Mouse (Mus musculus) T-helper 17 cell (primary cell): Measurements from ENCODE around the gene Pin1.

Source experiments
- in situ Hi-C, 2 experiments: fragments of 300-600 bp; cut with MboI, MseI; formaldehyde crosslinking; loops; 1 replicate in 1 of 2; 2 replicates in 1 of 2; pipeline ENCODE4 v1.15.1; 2025; ENCODE audit warnings: high pct_unique_total_duplicates in 2 of 2

Gene Pin1

GRCm38 (mm10) chr9:20651602-20652259 is at the start of gene Pin1:
Gene Pin1, plus strand, starts transcription at chr9:20652095.
- in situ Hi-C loops = loop anchor here in 1 of 2 experiments (5.0 kb wide), 1 partner anchor 76 kb away; no protein-coding TSS in a partner anchor

GRCm38 (mm10) chr9:20606269-20606668 is 45.6 kb upstream of the Pin1 start:
- in situ Hi-C loops = no loop called here

- in situ Hi-C loops = no loop called here
These were observed 44.6 kb upstream of the Pin1 start for GRCm38 (mm10) chr9:20607100-20607974.

GRCm38 (mm10) chr9:20609831-20610464 is 41.9 kb upstream of the Pin1 start:
- in situ Hi-C loops = no loop called here

DNA sequence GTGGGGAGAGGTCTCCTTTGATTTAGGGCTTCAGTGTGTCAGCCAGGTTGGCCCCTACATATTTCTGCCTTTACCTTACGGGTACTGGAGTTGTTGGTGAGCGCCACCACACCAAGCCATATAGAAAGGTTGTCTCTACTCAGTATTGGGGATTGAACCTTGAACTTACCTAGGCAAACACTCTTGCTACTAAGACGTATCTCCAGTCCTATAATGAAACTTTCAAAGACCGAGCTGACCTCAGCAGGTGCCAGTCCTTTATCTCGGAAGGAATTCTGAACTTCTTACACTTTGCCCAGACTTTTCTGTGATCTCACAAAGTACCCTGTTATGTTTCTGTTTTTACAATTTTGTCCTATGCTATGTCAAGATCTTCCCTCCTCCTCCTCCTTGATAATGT is 39.9 kb upstream of the Pin1 start:
- in situ Hi-C loops = no loop called here

GRCm38 (mm10) chr9:20616685-20617084 is 35.2 kb upstream of the Pin1 start:
- in situ Hi-C loops = no loop called here

DNA sequence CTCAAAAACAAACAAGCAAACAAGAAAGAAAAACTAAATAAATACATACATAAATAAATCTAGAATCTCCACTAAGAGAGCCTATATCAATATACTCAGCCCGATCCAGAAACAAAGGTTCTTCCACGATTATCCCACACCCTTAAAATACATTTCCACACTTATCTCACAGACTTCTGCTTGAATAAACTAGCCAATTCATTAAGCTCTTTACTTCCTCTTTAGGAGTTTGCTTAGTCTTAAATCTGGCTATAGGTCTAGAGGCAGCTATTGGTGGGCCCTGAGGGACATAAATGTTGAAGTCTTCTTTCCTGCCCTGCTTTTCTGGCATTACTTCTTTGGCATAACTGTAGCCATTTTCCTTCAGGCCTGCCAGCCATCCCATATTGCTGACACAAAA is 20.6 kb upstream of the Pin1 start:
- in situ Hi-C loops = loop anchor here in 1 of 2 experiments (25.0 kb wide), 1 partner anchor 169 kb away; the partner anchor contains the start of gene Zfp26

GRCm38 (mm10) chr9:20635676-20636075 is 16.2 kb upstream of the Pin1 start:
- in situ Hi-C loops = loop anchor here in 1 of 2 experiments (25.0 kb wide), 1 partner anchor 173 kb away; the partner anchor contains the start of gene Zfp26

GRCm38 (mm10) chr9:20636256-20636655 is 15.6 kb upstream of the Pin1 start:
- in situ Hi-C loops = loop anchor here in 1 of 2 experiments (25.0 kb wide), 1 partner anchor 174 kb away; the partner anchor contains the start of gene Zfp26

DNA sequence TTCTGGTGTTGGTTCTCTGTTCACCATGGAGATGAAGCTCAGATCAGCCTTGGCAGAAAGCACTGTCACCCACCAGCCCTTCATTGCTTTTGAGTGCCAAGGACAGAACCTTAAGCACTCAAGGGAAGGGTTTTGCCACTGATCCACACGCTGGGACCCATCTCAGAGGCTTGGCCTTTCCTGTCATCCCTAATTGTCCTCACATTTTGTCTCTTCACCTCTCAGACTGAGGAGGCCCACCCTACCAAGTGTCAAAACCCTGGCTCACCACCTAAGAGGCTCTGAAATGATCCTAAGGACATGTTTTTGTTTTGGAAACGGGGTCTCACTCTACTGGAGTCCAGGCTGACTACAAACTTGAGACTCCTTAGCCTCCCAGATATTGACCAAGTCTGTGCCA is 15.1 kb upstream of the Pin1 start:
- in situ Hi-C loops = loop anchor here in 1 of 2 experiments (25.0 kb wide), 1 partner anchor 174 kb away; the partner anchor contains the start of gene Zfp26

GRCm38 (mm10) chr9:20638552-20638951 is 13.3 kb upstream of the Pin1 start:
- in situ Hi-C loops = loop anchor here in 1 of 2 experiments (25.0 kb wide), 1 partner anchor 176 kb away; the partner anchor contains the start of gene Zfp26

DNA sequence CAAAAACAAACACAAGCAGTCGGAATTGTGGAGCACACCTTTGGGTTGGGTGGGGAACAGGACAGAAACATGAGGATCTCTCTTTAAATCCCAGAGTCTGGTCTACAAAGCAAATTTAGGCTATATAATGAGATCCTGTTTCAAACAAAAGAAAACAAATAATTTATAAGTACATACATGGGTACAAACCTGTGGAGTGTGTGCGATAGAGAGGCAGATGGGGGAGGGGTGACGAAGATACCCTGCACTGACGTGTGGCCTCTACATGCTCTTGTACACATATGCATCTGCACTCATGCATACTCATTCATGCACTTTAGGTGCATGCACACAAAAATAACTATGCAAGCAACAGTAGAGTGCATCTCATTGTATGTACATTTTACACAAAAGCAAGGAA is 12.4 kb upstream of the Pin1 start:
- in situ Hi-C loops = loop anchor here in 1 of 2 experiments (25.0 kb wide), 1 partner anchor 177 kb away; the partner anchor contains the start of gene Zfp26

DNA sequence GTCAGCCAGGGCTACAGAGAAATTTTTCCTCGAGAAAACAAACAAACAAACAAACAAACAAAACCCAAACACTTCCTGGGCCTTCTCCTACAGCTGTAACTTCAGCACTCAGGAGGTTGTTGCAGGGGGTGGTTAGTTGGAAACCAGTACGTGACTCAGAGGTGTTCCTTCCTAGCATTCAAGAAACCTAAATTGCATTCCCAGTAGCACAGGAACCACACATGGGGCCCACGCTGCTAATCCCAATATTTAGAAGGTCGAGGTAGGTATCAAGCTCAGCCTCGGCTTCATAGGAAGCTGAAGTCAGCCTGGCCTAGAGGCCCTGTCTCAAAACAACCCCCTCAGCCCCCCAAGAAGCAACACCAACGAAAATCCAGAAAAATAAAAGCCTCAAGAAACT is 10.4 kb upstream of the Pin1 start:
- in situ Hi-C loops = loop anchor here (5.0 to 25.0 kb wide), 3 partner anchors 59 to 583 kb away; partner anchors contain the start of genes Zfp846 (in 2 of the 2) and Zfp26 (in 1 of the 2)

DNA sequence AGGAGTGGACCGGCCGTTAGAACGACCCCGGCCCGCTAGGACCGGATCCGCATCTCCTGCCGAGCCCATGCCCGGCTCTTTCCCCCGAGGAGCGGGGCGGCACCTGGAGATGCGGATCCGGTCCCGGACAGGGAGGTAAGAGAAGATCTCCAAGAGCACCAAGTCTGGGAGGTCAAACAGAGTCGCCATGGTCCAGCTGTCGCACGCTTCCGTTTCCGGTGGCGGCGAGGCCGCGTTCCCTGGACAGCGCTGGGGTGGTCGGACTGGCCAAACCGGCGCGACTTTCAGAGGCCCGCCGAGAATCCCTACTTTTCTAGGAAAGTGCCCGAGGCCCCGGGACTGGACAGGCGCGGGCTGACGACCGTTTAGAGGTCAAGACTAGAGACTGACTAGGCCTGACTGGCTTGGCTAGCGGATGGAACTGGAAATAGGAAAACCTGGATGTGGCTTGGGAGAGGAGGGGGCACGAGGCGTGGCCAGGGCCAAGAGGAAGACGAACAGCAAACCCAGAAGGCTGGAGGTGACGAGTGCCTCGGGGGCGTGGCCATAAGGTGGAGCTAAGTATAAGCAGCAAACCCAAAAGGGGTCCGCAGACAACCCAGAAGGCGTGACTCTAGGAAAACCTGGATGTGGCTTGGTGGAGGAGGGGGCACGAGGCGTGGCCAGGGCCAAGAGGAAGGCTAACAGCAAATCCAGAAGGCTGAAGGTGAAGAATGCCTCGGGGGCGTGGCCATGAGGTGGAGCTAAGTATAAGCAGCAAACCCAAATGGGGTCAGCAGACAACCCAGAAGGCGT is 9.6 kb upstream of the Pin1 start, which contains the start of gene Ubl5:
TSS of gene Ubl5 (plus strand) at position 778 of the 795 bp plus-strand sequence.
- in situ Hi-C loops = loop anchor here (5.0 to 25.0 kb wide), 3 partner anchors 60 to 583 kb away; partner anchors contain the start of genes Zfp846 (in 2 of the 2) and Zfp26 (in 1 of the 2)

DNA sequence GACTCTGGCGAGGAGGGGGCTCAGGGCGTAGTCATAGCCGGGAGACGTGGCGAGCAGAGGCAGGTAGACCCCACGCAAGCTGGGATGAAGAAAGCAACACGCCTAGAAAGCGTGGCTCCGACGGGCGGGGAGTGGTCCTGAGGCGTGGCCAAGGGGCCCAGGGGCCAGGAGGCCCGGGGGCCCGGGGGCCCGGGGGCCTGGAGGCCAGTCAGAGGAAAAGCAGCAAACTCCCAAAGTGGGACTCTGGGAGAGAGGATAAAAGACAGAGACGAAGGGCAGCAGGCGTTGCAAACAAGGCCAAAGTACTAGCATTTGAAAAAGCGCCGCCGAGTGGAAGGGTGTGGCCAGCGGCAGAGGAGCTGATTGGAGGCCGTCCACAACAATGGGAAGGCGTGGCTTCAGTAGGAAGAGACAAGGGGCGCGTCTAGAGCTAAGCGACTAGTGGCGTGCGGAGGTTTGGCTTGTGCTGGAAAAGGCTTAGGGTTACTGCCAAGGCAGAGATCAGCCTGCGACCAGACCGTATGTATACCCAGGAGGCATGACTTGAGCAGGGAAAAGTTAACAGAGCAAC is 8.9 kb upstream of the Pin1 start:
- in situ Hi-C loops = loop anchor here (5.0 to 25.0 kb wide), 3 partner anchors 61 to 582 kb away; partner anchors contain the start of genes Zfp846 (in 2 of the 2) and Zfp26 (in 1 of the 2)

GRCm38 (mm10) chr9:20643781-20644180 is 8.1 kb upstream of the Pin1 start:
- in situ Hi-C loops = loop anchor here (5.0 to 25.0 kb wide), 3 partner anchors 61 to 581 kb away; partner anchors contain the start of genes Zfp846 (in 2 of the 2) and Zfp26 (in 1 of the 2)

- in situ Hi-C loops = loop anchor here (5.0 to 25.0 kb wide), 3 partner anchors 62 to 580 kb away; partner anchors contain the start of genes Zfp846 (in 2 of the 2) and Zfp26 (in 1 of the 2)
These were observed 7.4 kb upstream of the Pin1 start, which contains the start of gene Fbxl12 for GRCm38 (mm10) chr9:20644360-20645081. Gene Fbxl12, minus strand, starts transcription at chr9:20644767.

GRCm38 (mm10) chr9:20645121-20645520 is 6.8 kb upstream of the Pin1 start:
- in situ Hi-C loops = loop anchor here (10.0 to 25.0 kb wide), 2 partner anchors 183 to 580 kb away; partner anchors contain the start of gene Zfp26 (in 1 of the 2)

DNA sequence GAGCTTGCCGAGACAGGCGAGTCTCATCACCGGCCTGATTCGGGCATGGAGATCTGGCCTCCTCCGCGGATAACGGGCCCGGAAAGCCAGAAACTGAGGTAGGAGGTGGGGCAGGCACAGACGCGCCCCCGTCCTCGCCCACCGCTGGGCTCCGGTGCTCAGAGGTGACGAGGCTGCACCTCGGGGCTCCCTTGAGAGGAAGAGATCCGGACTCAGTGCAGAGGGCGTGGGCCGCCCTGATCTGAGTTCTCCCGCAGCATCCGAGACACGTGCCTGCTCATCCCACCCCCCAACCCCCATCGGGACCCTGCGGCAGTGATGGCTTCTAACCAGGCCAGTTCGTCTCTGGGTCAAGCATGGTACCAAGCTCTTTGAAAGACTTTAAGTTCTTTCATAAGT is 364 bp downstream of the Pin1 start:
- in situ Hi-C loops = loop anchor here in 1 of 2 experiments (5.0 kb wide), 1 partner anchor 75 kb away; no protein-coding TSS in a partner anchor
